Mouse (Mus musculus) CH12.LX (cell line): ENCODE measurements around the gene Cdc42ep1. TPM values are rescaled to one million over a fixed set of nuclear protein-coding genes. Genes with fewer than 3 reads are reported as not detected.

ENCODE experiments used
- DNase-seq: peaks from one replicate; pipeline ENCODE4 v3.0.0-alpha.2; 2013; ENCODE audit errors: extremely low read depth
- H3K27ac ChIP-seq: 2 replicates; pipeline ENCODE4 v1.5.1; 2012; ENCODE audit warnings: low read depth, mild to moderate bottlenecking, control low read depth, moderate library complexity; ENCODE audit not compliant: insufficient read depth
- H3K27me3 ChIP-seq: replicated peaks from 2 replicates; pipeline ENCODE3; 2012; ENCODE audit warnings: inconsistent platforms
- H3K36me3 ChIP-seq, 2 experiments: replicated peaks in 1 of 2; 2 replicates each; pipeline versions ENCODE3 to v1.6.1; 2012; ENCODE audit warnings: inconsistent platforms in 1 of 2, low read length in 1 of 2, mild to moderate bottlenecking in 1 of 2, mixed read lengths in 1 of 2, moderate library complexity in 1 of 2; ENCODE audit not compliant: control insufficient read depth in 1 of 2, insufficient read depth in 1 of 2
- H3K4me1 ChIP-seq, 2 experiments: 2 replicates each; pipeline ENCODE4 v1.6.1; 2012; ENCODE audit warnings: inconsistent platforms in 1 of 2, moderate library complexity in 1 of 2; ENCODE audit not compliant: insufficient read depth in 2 of 2, control insufficient read depth in 1 of 2
- H3K4me2 ChIP-seq: 2 replicates; pipeline ENCODE4 v1.6.1; 2012; ENCODE audit warnings: low read depth, mild to moderate bottlenecking, control low read depth; ENCODE audit not compliant: poor library complexity, insufficient read depth, severe bottlenecking
- H3K4me3 ChIP-seq, 3 experiments: fragments of 150-350 bp in 1 of 3; sonication (generic) in 1 of 3; replicated peaks in 1 of 3; 2 replicates each; pipeline versions ENCODE3 to v1.5.1; 2011 to 2012; ENCODE audit warnings: low read depth in 2 of 3, low read length in 2 of 3, mild to moderate bottlenecking in 2 of 3, moderate library complexity in 2 of 3, control low read depth in 1 of 3, improper control_type of control experiment in 1 of 3, inconsistent platforms in 1 of 3, mixed read lengths in 1 of 3; ENCODE audit not compliant: poor library complexity in 1 of 3
- H3K79me2 ChIP-seq: replicated peaks from 2 replicates; pipeline ENCODE4 v1.6.1; 2012; ENCODE audit warnings: mild to moderate bottlenecking, moderate library complexity; ENCODE audit not compliant: control insufficient read depth, poor library complexity, insufficient read depth, severe bottlenecking; ENCODE audit errors: extremely low read depth
- H3K9ac ChIP-seq: 2 replicates; pipeline ENCODE4 v1.6.1; 2012; ENCODE audit warnings: low read depth, mild to moderate bottlenecking, control low read depth, moderate library complexity; ENCODE audit not compliant: insufficient read depth
- H3K9me3 ChIP-seq: replicated peaks from 2 replicates; pipeline ENCODE3; 2012; ENCODE audit warnings: low read length, inconsistent platforms, mixed read lengths
- CHD1 ChIP-seq: IDR thresholded peaks from 2 replicates; pipeline ENCODE4 v1.6.1; 2012; ENCODE audit warnings: low read depth, low read length, improper control_type of control experiment, inconsistent platforms
- CHD2 ChIP-seq: IDR thresholded peaks from 2 replicates; pipeline ENCODE4 v1.6.1; 2011; ENCODE audit warnings: low read length, improper control_type of control experiment
- CTCF ChIP-seq, 2 experiments: IDR thresholded peaks in 1 of 2; conservative IDR thresholded peaks in 1 of 2; 2 replicates each; pipeline ENCODE4 v1.5.1; 2011 to 2012; ENCODE audit warnings: low read depth in 2 of 2, low read length in 2 of 2, improper control_type of control experiment in 1 of 2, inconsistent platforms in 1 of 2, mild to moderate bottlenecking in 1 of 2, moderate library complexity in 1 of 2
- ELF1 ChIP-seq: IDR thresholded peaks from 2 replicates; pipeline ENCODE4 v1.6.1; 2014; ENCODE audit warnings: low read depth, mild to moderate bottlenecking, inconsistent platforms, low read length, improper control_type of control experiment
- EP300 ChIP-seq: IDR thresholded peaks from 2 replicates; pipeline ENCODE4 v1.6.1; 2011; ENCODE audit warnings: low read length, improper control_type of control experiment
- IRF4 ChIP-seq: IDR thresholded peaks from 2 replicates; pipeline ENCODE4 v1.6.1; 2014; ENCODE audit warnings: low read depth, mild to moderate bottlenecking, inconsistent platforms, low read length, improper control_type of control experiment
- JUN ChIP-seq: IDR thresholded peaks from 2 replicates; pipeline ENCODE4 v1.6.1; 2011; ENCODE audit warnings: low read depth, mild to moderate bottlenecking, low read length, improper control_type of control experiment, moderate library complexity; ENCODE audit not compliant: insufficient read depth
- JUND ChIP-seq: conservative IDR thresholded peaks from 2 replicates; pipeline ENCODE4 v1.6.1; 2011; ENCODE audit warnings: low read depth, low read length, improper control_type of control experiment
- KAT2A ChIP-seq: IDR thresholded peaks from 2 replicates; pipeline ENCODE4 v1.6.1; 2012; ENCODE audit warnings: low read length, improper control_type of control experiment, inconsistent platforms; ENCODE audit not compliant: insufficient replicate concordance
- MXI1 ChIP-seq: IDR thresholded peaks from 2 replicates; pipeline ENCODE4 v1.6.1; 2011; ENCODE audit warnings: mild to moderate bottlenecking, low read depth, low read length, improper control_type of control experiment
- MYC ChIP-seq: IDR thresholded peaks from 2 replicates; pipeline ENCODE4 v1.6.1; 2011; ENCODE audit warnings: low read depth, mild to moderate bottlenecking, improper control_type of control experiment, low read length
- PAX5 ChIP-seq: IDR thresholded peaks from 2 replicates; pipeline ENCODE4 v1.6.1; 2012; ENCODE audit warnings: low read length, inconsistent platforms, mixed read lengths
- POLR2A ChIP-seq: IDR thresholded peaks from 2 replicates; pipeline ENCODE4 v1.6.1; 2011; ENCODE audit warnings: low read depth, mild to moderate bottlenecking, improper control_type of control experiment, low read length
- POLR2AphosphoS2 ChIP-seq: IDR thresholded peaks from 2 replicates; pipeline ENCODE4 v1.6.1; 2011; ENCODE audit warnings: low read depth, low read length, improper control_type of control experiment
- RAD21 ChIP-seq: IDR thresholded peaks from 2 replicates; pipeline ENCODE4 v1.6.1; 2011; ENCODE audit warnings: low read depth, mild to moderate bottlenecking, low read length, improper control_type of control experiment, moderate library complexity
- UBTF ChIP-seq: IDR thresholded peaks from 2 replicates; pipeline ENCODE4 v1.6.1; 2012; ENCODE audit warnings: low read depth, mild to moderate bottlenecking, inconsistent platforms, low read length, improper control_type of control experiment, moderate library complexity
- USF1 ChIP-seq: IDR thresholded peaks from 2 replicates; pipeline ENCODE4 v1.6.1; 2014; ENCODE audit warnings: low read depth, mild to moderate bottlenecking, inconsistent platforms, low read length, improper control_type of control experiment
- USF2 ChIP-seq: conservative IDR thresholded peaks from 2 replicates; pipeline ENCODE4 v1.6.1; 2011; ENCODE audit warnings: low read depth, low read length, improper control_type of control experiment
- ZC3H11A ChIP-seq: IDR thresholded peaks from 2 replicates; pipeline ENCODE4 v1.6.1; 2012; ENCODE audit warnings: low read depth, mild to moderate bottlenecking, inconsistent platforms, low read length, improper control_type of control experiment
- ZKSCAN1 ChIP-seq: IDR thresholded peaks from 2 replicates; pipeline ENCODE4 v1.6.1; 2012; ENCODE audit warnings: low read depth, inconsistent platforms, low read length, improper control_type of control experiment, borderline replicate concordance
- ZNF384 ChIP-seq: IDR thresholded peaks from 2 replicates; pipeline ENCODE4 v1.6.1; 2012; ENCODE audit warnings: low read depth, low read length, improper control_type of control experiment, inconsistent platforms
- dilution Hi-C: fragments of 300-500 bp; cut with MboI; formaldehyde crosslinking; loops from 2 replicates; pipeline ENCODE4 v1.14.3; 2020; ENCODE audit warnings: low sequenced_read_pairs; ENCODE audit not compliant: extremely low pct_unique_long_range_greater_than_20kb, extremely low pct_ligation_motif_present
- in situ Hi-C: fragments of 300-500 bp; cut with MboI; formaldehyde crosslinking; loops from 3 replicates; pipeline ENCODE4 v1.14.3; 2019; ENCODE audit warnings: low sequenced_read_pairs, low pct_ligation_motif_present, low pct_unique_long_range_greater_than_20kb, mixed read lengths
- polyA plus RNA-seq: library from polyadenylated mRNA; unstranded; fragments of >175 nt; gene quantifications from 2 replicates; pipeline ENCODE4 v1.2.1, GENCODE M21; 2012; ENCODE audit warnings: low read depth; ENCODE audit not compliant: insufficient read length
- total RNA-seq, 2 experiments: library from RNA; depleted of rRNA; stranded (reverse); fragments of 300-350 nt in 1 of 2; fragments of >200 nt in 1 of 2; gene quantifications; 2 replicates each; pipeline ENCODE4 v1.2.3; 2012 to 2014

Gene Cdc42ep1
- total and polyA plus RNA-seq, 3 experiments, result not detected

DNA sequence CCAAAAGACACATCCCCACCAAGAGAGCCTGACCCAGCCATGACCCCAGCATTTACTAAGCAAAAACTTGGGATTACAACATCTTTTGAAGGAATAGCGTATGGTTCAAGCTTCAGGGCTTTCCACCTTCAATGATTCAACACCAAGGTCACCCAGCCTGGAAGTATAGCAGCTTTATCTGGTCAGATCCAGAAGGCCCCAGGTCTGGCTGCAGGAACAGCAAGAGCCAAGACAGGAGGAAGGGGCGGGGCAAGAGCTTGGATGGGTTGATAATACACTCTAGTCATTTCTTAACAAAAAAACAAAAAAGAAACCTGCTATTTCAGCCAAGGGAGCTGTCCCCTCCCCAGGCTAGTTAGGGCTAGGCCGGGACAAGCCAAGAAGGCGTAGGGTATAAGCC lies 55.1 kb downstream of the Cdc42ep1 start:
- H3K27me3 ChIP-seq, result no peaks in the 10 kb centered on the region
- in situ Hi-C loops, result no loop called here
- no peak overlapping the region for H3K4me3 ChIP-seq

GRCm38 (mm10) chr15:78898507-78899001 lies 56.1 kb downstream of the Cdc42ep1 start:
- TF ChIP-seq PAX5 (no peak), UBTF (0 out of 2 replicates have a peak, but pooled peaks have one; percentile 19), ZC3H11A (no peak), IRF4 (no peak), ELF1 (0 out of 2 replicates have a peak, but pooled peaks have one; percentile 24), KAT2A (no peak), ZKSCAN1 (peak; percentile 95), RAD21 (no peak), USF1 (no peak), CTCF (conservative IDR thresholded peaks at IDR 0.05 in 1 of 2, IDR thresholded peaks at IDR 0.05 in 1 of 2; ENCODE audit: low read depth in 2 of 2, low read length in 2 of 2) (no peak), CHD2 (peak; percentile 51; the same call in 1 of the 2 replicates), JUND (no peak)
- dilution Hi-C loops, result no loop called here
- Histone ChIP-seq H3K4me3 (peak overlapping the region; percentile 18 to 95 (median 58)), H3K4me2 (peak overlapping the region; percentile 81), H3K79me2 (no peaks in the 10 kb centered on the region; the same call in 1 of the 2 replicates), H3K36me3 (peaks cover 2 to 32% of the 10 kb centered on the region in 2 experiments), H3K27ac (no peak overlapping the region), H3K27me3 (no peaks in the 10 kb centered on the region), H3K4me1 (peaks cover 32 to 82% of the 10 kb centered on the region in 2 experiments), H3K9ac (peak overlapping the region; percentile 49; the same call in 1 of the 2 replicates), H3K9me3 (no peaks in the 10 kb centered on the region)
- DNase-seq, result peak; percentile 51
- in situ Hi-C loops, result no loop called here

More for the DNA sequence above, 55.1 kb downstream of the Cdc42ep1 start:
- H3K36me3 ChIP-seq, result peaks cover 7 to 32% of the 10 kb centered on the region in 2 experiments
- no peaks in the 10 kb centered on the region for H3K9me3 ChIP-seq
- H3K79me2 ChIP-seq, result no peaks in the 10 kb centered on the region; the same call in 1 of the 2 replicates
- no peak for TF ChIP-seq CHD1
- no peak for TF ChIP-seq POLR2AphosphoS2
- no peak for TF ChIP-seq ZNF384
- TF ChIP-seq MYC, result no peak
- TF ChIP-seq MXI1, result no peak
- TF ChIP-seq USF2, result no peak
- TF ChIP-seq POLR2A, result no peak
- TF ChIP-seq CTCF (conservative IDR thresholded peaks at IDR 0.05 in 1 of 2, IDR thresholded peaks at IDR 0.05 in 1 of 2; ENCODE audit: low read depth in 2 of 2, low read length in 2 of 2), result no peak
- no peak for TF ChIP-seq JUN
- no peak for TF ChIP-seq PAX5
- no peak for TF ChIP-seq ELF1
- no peak for TF ChIP-seq EP300
- DNase-seq, result no peak
- H3K9ac ChIP-seq, result no peak overlapping the region
- H3K27ac ChIP-seq, result no peak overlapping the region
- H3K4me2 ChIP-seq, result no peak overlapping the region
- dilution Hi-C loops, result no loop called here
- peaks cover 37 to 84% of the 10 kb centered on the region in 2 experiments for H3K4me1 ChIP-seq
